Mouse (Mus musculus): ENCODE results near the gene Kirrel3. TPM values are rescaled to one million over a fixed set of nuclear protein-coding genes. Genes with fewer than 3 reads are reported as not detected.

Gene Kirrel3
- total RNA-seq, 2 experiments from 2014 or later = 51.8 to 55.1 TPM

DNA sequence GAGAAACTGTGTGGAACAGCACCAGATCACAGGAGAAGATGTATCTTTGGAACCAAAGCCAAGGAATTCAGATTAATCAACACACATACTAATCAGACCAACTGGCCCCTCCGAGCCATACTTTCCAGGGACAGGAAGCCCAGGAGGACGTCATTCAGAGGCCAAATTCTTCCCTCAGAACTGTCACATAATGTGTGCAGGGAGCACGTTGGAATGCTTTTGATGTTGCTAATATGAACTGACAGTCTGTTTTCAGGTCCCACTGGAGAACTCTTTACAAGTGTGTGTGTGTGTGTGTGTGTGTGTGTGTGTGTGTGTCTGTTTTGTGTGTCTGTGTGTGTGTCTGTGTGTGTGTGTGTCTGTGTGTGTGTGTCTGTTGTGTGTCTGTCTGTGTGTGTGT is 345.0 kb downstream of the Kirrel3 start:
- DNase-seq = no peak

GRCm38 (mm10) chr9:34836801-34837200 is 351.1 kb downstream of the Kirrel3 start:
- DNase-seq = no peak

GRCm38 (mm10) chr9:34837700-34838462 is 352.2 kb downstream of the Kirrel3 start:
- no peak for DNase-seq

GRCm38 (mm10) chr9:34843275-34843965 is 357.7 kb downstream of the Kirrel3 start:
- DNase-seq = no peak

GRCm38 (mm10) chr9:34846440-34846839 is 360.7 kb downstream of the Kirrel3 start:
- no peak for DNase-seq

DNA sequence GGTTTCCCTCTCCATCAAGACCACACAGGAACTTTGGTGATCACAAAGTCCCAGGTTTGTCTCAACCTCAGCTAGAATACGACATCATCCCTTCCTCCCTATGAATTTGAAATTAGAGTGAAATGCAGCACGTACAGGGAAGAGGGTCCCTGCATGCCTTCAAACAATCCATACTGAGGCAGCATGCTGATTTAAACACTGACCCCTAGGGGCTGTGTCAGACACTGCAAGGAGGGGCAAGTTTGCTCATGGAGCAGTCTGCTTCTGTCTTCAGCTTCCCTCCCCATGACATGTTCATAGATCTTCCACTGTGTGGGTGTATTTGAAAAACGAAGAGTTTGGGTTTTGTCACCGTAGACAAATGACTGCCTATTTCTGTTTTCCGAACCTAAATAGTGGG is 362.0 kb downstream of the Kirrel3 start:
- no peak for DNase-seq

- no peak for DNase-seq
These were observed 365.4 kb downstream of the Kirrel3 start for GRCm38 (mm10) chr9:34851136-34851535.

- no peak for DNase-seq
These were observed 371.9 kb downstream of the Kirrel3 start for GRCm38 (mm10) chr9:34857575-34857974.

GRCm38 (mm10) chr9:34858071-34858470 is 372.4 kb downstream of the Kirrel3 start:
- no peak for DNase-seq

GRCm38 (mm10) chr9:34860934-34861333 is 375.2 kb downstream of the Kirrel3 start:
- no peak for DNase-seq

- DNase-seq = peak; percentile 61 to 62
These were observed 376.1 kb downstream of the Kirrel3 start for GRCm38 (mm10) chr9:34861775-34862174.

DNA sequence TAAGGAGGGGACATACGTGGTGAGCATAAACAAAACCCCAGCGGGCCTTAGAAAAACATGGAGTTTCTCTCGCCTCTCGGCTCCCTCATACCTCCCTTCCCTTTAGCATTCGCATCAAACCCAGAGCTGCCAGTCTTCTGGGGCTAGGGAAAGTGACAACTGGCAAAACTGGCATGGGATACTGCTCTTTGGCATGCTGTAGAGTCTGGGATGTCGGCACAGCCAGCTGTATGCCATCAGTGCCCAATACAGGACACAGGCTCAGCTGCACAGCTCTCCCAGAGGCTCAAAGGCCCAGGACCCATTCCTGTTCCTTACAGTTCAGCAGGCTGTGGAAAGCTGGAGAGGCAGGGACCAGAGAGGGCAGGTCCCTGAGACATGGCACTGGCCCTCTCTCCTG is 379.9 kb downstream of the Kirrel3 start:
- no peak for DNase-seq

- DNase-seq = no peak
These were observed 385.7 kb downstream of the Kirrel3 start for GRCm38 (mm10) chr9:34871316-34871966.

DNA sequence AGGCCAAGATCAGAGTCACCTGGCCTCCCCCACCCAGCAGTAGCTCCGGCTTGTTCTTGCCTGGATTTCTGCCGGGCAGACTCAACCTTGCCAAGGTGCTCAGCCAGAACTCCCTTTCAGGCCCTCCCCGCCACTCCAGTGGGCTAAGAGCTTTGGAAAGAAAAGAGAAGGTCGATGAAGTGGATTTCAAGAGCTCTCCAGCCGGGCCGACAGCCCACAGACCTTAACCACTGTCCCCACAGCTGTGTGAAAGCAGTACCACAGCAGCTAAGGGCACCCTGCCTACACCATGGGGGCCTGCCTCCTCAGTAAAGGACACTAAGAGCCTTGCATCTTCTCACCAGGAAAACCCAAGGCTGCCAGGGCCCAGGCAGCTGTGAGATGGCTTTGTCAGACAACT is 389.5 kb downstream of the Kirrel3 start:
- no peak for DNase-seq

- DNase-seq = no peak
These were observed 391.5 kb downstream of the Kirrel3 start for GRCm38 (mm10) chr9:34877186-34877585.

- no peak for DNase-seq
These were observed 392.1 kb downstream of the Kirrel3 start for GRCm38 (mm10) chr9:34877799-34878198.

DNA sequence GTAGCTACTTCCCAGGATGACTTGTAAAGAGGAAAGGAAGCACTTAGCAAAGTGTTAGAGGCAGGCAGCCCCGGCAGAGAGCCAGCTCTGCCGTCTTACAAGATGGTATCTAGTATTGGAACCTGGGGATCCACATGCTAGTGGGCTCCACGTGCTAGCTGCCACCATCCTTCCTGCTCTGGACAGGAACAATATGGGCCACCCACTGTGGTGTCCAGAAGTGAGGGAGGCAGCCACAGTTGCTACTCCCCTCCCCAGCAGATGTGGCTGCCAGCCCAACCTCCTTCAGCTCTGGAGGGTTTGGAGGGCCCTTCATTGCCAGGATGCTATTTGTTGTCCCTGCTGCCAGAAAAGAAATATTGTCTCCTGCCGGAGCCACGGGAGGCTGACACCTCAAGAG is 396.1 kb downstream of the Kirrel3 start:
- no peak for DNase-seq

GRCm38 (mm10) chr9:34882211-34882610 is 396.5 kb downstream of the Kirrel3 start:
- no peak for DNase-seq

DNA sequence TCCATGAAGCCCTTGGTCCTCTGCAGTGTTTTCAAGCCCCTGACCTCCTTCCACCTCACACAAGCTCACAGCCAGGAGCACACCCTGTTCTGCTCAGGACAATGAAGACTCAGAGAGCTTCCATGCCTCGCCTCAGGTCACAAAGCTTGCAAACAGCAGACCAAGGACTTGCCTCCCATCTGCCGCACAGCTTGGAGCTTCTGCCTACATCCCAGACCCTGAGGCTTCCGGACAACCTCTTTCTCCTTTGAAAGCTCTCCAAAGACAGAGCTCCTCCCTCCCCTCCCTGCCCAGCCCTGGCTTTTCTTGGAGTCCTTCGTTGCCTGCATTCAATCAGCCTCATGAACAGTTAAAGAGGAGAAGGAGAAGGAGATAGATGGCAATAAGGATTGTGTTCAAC is 397.4 kb downstream of the Kirrel3 start:
- no peak for DNase-seq

- DNase-seq = no peak
These were observed 398.6 kb downstream of the Kirrel3 start for GRCm38 (mm10) chr9:34884325-34884724.

DNA sequence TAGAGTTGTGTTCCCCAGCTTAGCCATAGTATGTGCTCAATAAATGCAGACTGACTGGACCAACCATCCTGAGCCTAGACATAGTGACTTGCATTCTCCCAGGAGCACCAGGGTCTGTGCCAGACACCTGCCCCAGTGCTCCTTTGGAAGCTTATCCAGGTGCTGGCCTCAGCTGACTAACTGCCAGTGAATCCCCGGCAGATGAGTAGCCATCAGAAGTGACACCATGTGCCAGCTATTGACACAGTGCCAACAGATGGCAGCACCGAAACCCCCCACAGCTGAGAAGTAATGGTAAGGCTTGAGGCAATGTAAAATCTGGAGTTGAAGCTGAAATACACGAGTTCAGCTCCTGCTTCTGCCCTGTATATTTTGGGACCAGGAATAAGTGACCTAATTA is 399.2 kb downstream of the Kirrel3 start:
- no peak for DNase-seq

GRCm38 (mm10) chr9:34886746-34887145 is 401.1 kb downstream of the Kirrel3 start:
- DNase-seq = no peak

- peak in 1 of 2 experiments; percentile 25 for DNase-seq
These were observed 401.5 kb downstream of the Kirrel3 start for GRCm38 (mm10) chr9:34887196-34887595.

GRCm38 (mm10) chr9:34888298-34888697 is 402.6 kb downstream of the Kirrel3 start:
- DNase-seq = no peak

Data from layer of hippocampus, postnatal 36 days (tissue).